Mouse (Mus musculus) midbrain, postnatal 0 days (tissue): ENCODE results near the gene Prkcsh. TPM values are rescaled to one million over a fixed set of nuclear protein-coding genes. Genes with fewer than 3 reads are reported as not detected.
A peak's percentile ranks its signal among the peaks of the same experiment; 100 is the strongest.

Experiments used
- ATAC-seq: fragments of 200-750 bp; cut with Nextera tagmentation; 2 replicates; pipeline ENCODE4 v1.8.0; 2017; ENCODE audit warnings: moderate number of reproducible peaks, mild to moderate bottlenecking, moderate TSS enrichment, moderate library complexity; ENCODE audit not compliant: low FRiP score
- DNase-seq: peaks from one replicate; pipeline ENCODE4 v3.0.0-alpha.2; 2015; ENCODE audit warnings: low spot score
- H3K27ac ChIP-seq: fragments of 300-500 bp; sonication (generic); 2 replicates; pipeline ENCODE4 v1.5.1; 2014; ENCODE audit warnings: low read depth, mild to moderate bottlenecking, low read length, mixed read lengths
- H3K27me3 ChIP-seq: fragments of 300-500 bp; sonication (generic); 2 replicates; pipeline ENCODE4 v1.6.1; 2014; ENCODE audit warnings: low read length, control low read depth, mixed read lengths; ENCODE audit not compliant: insufficient read depth
- H3K36me3 ChIP-seq: fragments of 300-500 bp; sonication (generic); 2 replicates; pipeline ENCODE4 v1.6.1; 2014; ENCODE audit warnings: low read length, control low read depth, mixed read lengths; ENCODE audit not compliant: insufficient read depth
- H3K4me1 ChIP-seq: fragments of 300-500 bp; sonication (generic); 2 replicates; pipeline ENCODE4 v1.6.1; 2014; ENCODE audit warnings: mild to moderate bottlenecking, control low read depth, antibody characterized with exemption, low read length, mixed read lengths; ENCODE audit not compliant: insufficient read depth
- H3K4me2 ChIP-seq: fragments of 300-500 bp; sonication (generic); 2 replicates; pipeline ENCODE4 v1.6.1; 2014; ENCODE audit warnings: low read depth, mild to moderate bottlenecking, low read length, mixed read lengths; ENCODE audit not compliant: poor library complexity, severe bottlenecking
- H3K4me3 ChIP-seq: fragments of 300-500 bp; sonication (generic); 2 replicates; pipeline ENCODE4 v1.5.1; 2014; ENCODE audit warnings: low read depth, mild to moderate bottlenecking, low read length, moderate library complexity
- H3K9ac ChIP-seq: fragments of 300-500 bp; sonication (generic); replicated peaks from 2 replicates; pipeline ENCODE4 v1.6.1; 2014; ENCODE audit warnings: mild to moderate bottlenecking, low read length, moderate library complexity, mixed read lengths; ENCODE audit not compliant: poor library complexity, severe bottlenecking
- H3K9me3 ChIP-seq: fragments of 300-500 bp; sonication (generic); 2 replicates; pipeline ENCODE4 v1.6.1; 2016; ENCODE audit warnings: low read length, control low read depth
- CTCF ChIP-seq: IDR thresholded peaks from 2 replicates; pipeline ENCODE4 v1.5.1; 2016; ENCODE audit warnings: antibody characterized with exemption, mild to moderate bottlenecking
- WGBS: fragments of 180-500 bp; shearing (Covaris S2); extraction: QIAGEN DNeasy Blood & Tissue Kit; methylation state at CpG from one replicate; pipeline ENCODE4 v1.1.7; 2014; 5-methylcytosine and 5-hydroxymethylcytosine counted together
- polyA plus RNA-seq: library from polyadenylated mRNA; unstranded; fragments of >200 nt; fragmentation: Nextera tagmentation; extraction: Ambion mirVana; gene quantifications from 2 replicates; pipeline ENCODE4 v1.2.1, GENCODE M21; 2015
- total RNA-seq: library from RNA; depleted of rRNA; stranded (reverse); fragments of >200 nt; gene quantifications from 2 replicates; pipeline ENCODE4 v1.2.3, GENCODE M21; 2014

Prkcsh gene
- total and polyA plus RNA-seq, 2 experiments from 2014 or later = 64.9 to 71.9 TPM

DNA sequence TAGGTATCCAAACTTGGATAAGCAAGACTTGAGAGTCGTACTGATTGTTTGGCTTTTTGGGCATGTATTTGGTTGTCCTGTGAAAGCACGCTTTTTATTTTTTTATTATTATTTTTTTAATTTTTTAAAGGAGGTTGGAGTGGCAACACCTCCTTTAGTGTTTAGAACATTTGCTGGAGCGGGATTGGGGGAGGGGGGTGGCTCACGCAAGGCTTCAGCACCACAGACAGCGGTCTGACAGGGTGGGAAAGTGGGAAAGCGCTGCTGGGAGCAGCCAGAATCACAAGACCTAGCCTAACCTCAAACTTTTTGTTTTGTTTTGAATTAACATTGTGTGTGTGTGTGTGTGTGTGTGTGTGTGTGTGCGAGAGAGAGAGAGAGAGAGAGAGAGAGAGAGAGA lies 51.1 kb downstream of the Prkcsh start:
- H3K4me2 ChIP-seq = no peak overlapping the region
- DNase-seq (no peak), ATAC-seq (no peak)
- H3K9me3 ChIP-seq = no peaks in the 10 kb centered on the region
- WGBS = 35% methylated on average over 6 of the region's 7 CpGs
- no peaks in the 10 kb centered on the region for H3K27me3 ChIP-seq
- no peak for TF ChIP-seq CTCF
- H3K36me3 ChIP-seq = peaks cover 17% of the 10 kb centered on the region
- no peak overlapping the region for H3K9ac ChIP-seq
- H3K4me3 ChIP-seq = no peak overlapping the region
- peaks cover 4% of the 10 kb centered on the region; the same call in 1 of the 2 replicates for H3K4me1 ChIP-seq
- H3K27ac ChIP-seq = no peak overlapping the region

DNA sequence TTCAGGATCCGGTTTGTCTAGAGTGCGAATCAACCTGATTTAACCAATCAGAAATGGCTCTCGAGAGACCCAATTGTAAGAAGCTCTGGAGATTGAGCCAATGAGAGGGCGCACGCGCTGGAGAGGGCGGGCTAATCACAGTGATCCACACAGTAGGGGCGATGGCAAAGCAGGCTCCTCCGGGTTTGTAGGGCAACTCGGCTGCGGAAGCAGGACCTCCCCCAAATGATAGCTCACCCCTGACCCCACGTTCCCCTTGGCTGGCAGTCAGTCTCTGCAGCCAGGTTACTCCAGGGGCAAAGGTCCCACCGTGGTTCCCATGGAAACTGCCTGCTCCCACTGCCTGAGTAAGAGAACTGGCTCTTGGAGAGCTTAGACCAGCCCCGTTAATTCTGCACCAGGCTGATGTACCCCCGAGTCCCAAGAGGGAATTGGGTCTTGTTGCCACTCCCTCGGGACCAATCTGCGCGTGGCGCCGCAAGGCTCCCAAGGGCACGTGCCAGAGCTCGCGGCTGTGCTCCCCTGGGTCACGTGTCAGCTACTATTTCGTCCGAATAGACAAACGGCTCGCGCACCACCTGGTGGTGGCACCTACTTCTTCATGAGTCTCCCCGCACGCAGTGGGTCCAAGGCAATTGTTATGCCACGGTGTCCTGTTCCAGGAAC lies 51.9 kb downstream of the Prkcsh start:
- ATAC-seq (peak; percentile 62), DNase-seq (peak; percentile 91)
- Histone ChIP-seq H3K36me3 (peaks cover 20% of the 10 kb centered on the region), H3K9me3 (no peaks in the 10 kb centered on the region), H3K4me3 (peak overlapping the region; percentile 15), H3K27ac (no peak overlapping the region), H3K9ac (no peak overlapping the region), H3K4me2 (peak overlapping the region; percentile 48), H3K4me1 (no peaks in the 10 kb centered on the region; the same call in 1 of the 2 replicates), H3K27me3 (no peaks in the 10 kb centered on the region)
- WGBS = 1% methylated on average over 32 of the region's 32 CpGs
- TF ChIP-seq CTCF = peak; percentile 84

DNA sequence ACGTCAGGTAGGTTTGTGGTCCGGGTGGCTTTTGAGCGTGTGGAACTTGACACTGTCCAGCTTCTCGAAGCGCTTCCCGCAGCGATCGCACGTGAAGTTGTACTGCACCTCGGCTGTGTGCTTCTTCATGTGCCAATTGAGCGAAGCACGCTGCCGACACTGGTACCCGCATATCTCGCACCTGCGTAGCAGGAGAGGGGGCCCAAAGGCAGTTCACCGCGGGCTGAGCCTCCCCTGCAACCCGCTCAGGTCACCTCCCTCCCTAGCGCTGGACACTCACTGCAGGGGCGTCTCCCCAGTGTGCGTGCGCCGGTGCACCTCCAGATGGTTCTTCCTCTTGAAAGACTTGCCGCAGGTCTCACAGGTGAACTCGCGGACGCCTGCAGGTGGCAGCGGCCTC lies 53.1 kb downstream of the Prkcsh start:
- no peak for DNase-seq
- Histone ChIP-seq H3K4me2 (no peak overlapping the region), H3K27me3 (no peaks in the 10 kb centered on the region), H3K9ac (no peak overlapping the region), H3K36me3 (peaks cover 22% of the 10 kb centered on the region), H3K9me3 (no peaks in the 10 kb centered on the region), H3K4me3 (no peak overlapping the region), H3K27ac (no peak overlapping the region), H3K4me1 (no peaks in the 10 kb centered on the region; the same call in 1 of the 2 replicates)
- 45% methylated on average over 29 of the region's 29 CpGs for WGBS
- ATAC-seq = no peak
- TF ChIP-seq CTCF = no peak

DNA sequence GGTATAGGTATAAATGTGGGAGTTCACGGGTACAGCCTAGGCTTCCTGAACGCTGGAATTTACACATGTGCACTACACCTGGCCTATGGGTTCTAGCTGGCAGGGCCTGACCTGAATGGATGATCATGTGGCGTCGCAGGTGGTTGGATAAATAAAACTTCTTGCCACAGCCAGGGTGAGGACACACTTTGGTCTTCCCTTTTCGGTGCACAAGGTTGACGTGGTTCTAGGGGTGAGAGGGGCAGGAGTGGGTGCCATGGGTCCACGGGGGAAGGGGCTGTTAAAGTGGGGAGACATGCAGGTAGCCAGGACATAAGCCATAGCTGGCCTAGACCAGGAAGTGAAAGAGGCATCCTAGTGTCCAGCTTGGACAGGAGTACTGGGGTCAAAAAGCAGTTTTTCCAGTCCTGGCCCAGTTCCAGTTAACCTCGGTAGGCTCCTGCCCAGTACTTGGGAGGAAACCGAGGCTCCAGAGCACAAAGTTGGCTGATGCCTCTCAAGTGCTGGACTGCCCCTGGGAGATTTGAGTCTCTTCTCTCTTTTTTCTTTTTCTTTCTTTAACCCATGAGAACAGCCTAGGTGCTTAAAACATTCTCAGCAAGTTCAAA lies 53.8 kb downstream of the Prkcsh start:
- no peaks in the 10 kb centered on the region for H3K9me3 ChIP-seq
- no peak for DNase-seq
- ATAC-seq = no peak
- no peak overlapping the region for H3K4me3 ChIP-seq
- peaks cover 28% of the 10 kb centered on the region for H3K36me3 ChIP-seq
- TF ChIP-seq CTCF = no peak
- no peaks in the 10 kb centered on the region; the same call in 1 of the 2 replicates for H3K4me1 ChIP-seq
- no peak overlapping the region for H3K4me2 ChIP-seq
- no peak overlapping the region for H3K9ac ChIP-seq
- H3K27me3 ChIP-seq = no peaks in the 10 kb centered on the region
- no peak overlapping the region for H3K27ac ChIP-seq
- WGBS = 82% methylated on average over 9 of the region's 9 CpGs

DNA sequence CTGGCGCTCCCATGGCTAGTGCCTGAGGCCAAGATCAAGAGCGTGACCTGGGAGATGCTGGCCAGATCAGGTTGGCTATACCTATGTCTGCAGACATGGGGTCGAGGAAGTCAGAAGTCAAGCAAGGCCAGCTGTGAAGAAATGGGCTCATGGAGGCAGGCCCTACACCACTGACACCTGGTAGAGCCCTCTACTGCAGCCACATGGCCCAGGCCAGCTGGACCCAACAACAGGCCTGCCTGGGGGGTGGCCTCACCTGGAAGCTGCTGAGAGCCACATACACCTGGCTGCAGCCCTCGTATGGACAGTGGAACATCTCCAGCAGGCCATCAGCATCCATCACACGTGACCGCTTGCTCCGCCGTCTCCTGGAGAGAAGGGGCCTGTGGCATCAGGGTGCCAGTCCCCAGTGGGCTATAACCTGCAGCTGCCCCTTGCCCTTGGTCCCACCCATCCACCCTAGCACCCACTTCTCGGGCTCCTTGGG lies 54.5 kb downstream of the Prkcsh start:
- H3K36me3 ChIP-seq = peaks cover 32% of the 10 kb centered on the region
- no peak overlapping the region for H3K4me2 ChIP-seq
- H3K27me3 ChIP-seq = no peaks in the 10 kb centered on the region
- H3K9me3 ChIP-seq = no peaks in the 10 kb centered on the region
- TF ChIP-seq CTCF = no peak
- no peak overlapping the region for H3K4me3 ChIP-seq
- WGBS = 96% methylated on average over 9 of the region's 9 CpGs
- H3K27ac ChIP-seq = no peak overlapping the region
- DNase-seq (no peak), ATAC-seq (no peak)
- no peaks in the 10 kb centered on the region; the same call in 1 of the 2 replicates for H3K4me1 ChIP-seq
- no peak overlapping the region for H3K9ac ChIP-seq

DNA sequence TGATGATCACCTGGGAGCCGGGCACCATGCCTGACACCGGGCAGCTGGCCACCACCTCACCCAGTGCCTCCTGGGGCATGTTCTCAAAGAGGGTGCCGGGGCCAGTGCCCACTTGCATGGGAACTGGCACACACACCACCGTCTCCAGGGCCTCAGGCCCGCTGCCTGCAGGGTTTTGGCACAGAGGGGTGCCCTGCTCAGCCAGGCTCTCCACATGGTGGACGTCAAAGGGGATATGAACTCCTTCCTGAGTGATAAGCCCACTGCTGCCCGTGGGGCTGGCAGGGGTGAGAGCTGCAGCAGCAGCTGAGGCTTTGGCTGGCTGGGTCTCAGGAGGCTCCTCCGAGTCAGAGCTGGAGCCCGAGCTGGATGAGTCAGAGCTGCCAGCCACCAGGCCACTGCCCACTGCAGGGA lies 55.4 kb downstream of the Prkcsh start:
- Histone ChIP-seq H3K9me3 (no peaks in the 10 kb centered on the region), H3K4me2 (no peak overlapping the region), H3K27me3 (no peaks in the 10 kb centered on the region), H3K9ac (no peak overlapping the region), H3K27ac (no peak overlapping the region), H3K4me1 (no peaks in the 10 kb centered on the region; the same call in 1 of the 2 replicates), H3K36me3 (peaks cover 32% of the 10 kb centered on the region), H3K4me3 (no peak overlapping the region)
- ATAC-seq (no peak), DNase-seq (peak; percentile 54)
- 75% methylated on average over 9 of the region's 9 CpGs for WGBS
- no peak for TF ChIP-seq CTCF
